Mouse (Mus musculus) 3134 (cell line): ENCODE measurements around the gene Eif2ak3.

Experiments
- DNase-seq: peaks from one replicate; pipeline ENCODE4 v3.0.0-alpha.2; 2011; ENCODE audit warnings: low spot score; ENCODE audit not compliant: insufficient read length; ENCODE audit errors: extremely low read depth

Gene Eif2ak3

DNA sequence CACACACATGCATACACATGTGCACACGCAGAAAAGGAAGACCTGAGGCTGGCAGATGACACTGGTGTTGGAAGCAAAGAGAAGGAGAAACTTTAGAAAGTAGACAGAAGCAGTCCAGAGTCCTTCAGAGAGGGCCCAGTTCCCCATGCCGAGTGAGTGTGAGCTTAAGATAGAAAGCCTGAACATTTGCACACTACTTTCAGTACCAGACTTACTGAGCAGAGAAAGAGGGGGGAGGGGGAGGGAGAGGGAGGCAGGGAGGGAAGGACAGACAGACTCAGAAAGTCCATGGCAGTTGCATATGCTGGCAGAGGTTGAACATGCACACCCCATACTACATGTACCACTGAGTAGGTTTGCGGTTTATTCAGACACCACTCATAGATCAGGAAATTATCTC is 13.8 kb upstream of the Eif2ak3 start:
- no peak for DNase-seq

DNA sequence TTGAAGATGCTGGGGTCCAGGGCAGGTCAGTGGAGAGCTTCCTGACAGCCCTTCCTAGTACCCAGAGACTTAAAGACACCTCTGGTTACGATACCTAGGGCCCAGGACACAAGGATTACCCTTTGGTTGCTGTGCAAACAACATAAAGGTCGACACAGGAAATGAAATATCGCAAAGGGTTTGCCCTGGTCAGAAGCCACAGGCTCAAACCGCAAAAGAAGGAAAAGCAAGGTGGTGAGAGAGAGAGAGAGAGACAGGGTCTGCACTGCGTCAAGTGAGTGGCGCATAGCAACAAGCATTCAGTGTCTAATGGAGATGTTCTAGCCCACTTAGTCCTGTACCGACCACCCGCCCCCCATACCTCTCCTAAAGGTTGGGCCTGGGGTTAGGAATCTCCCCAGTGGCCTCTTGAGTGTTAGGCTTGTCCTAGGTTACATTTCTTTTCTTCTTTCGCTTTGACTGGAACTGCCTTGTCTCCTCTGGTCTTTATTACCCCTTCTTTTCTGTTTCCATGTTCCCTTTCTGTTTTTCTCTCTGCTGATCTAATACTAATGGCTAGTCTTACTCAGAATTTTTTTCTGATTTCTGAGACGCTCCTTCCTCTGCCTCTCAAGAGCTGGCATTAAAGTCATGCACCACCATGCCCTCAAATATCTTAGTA is 13.0 kb upstream of the Eif2ak3 start:
- DNase-seq, result no peak

DNA sequence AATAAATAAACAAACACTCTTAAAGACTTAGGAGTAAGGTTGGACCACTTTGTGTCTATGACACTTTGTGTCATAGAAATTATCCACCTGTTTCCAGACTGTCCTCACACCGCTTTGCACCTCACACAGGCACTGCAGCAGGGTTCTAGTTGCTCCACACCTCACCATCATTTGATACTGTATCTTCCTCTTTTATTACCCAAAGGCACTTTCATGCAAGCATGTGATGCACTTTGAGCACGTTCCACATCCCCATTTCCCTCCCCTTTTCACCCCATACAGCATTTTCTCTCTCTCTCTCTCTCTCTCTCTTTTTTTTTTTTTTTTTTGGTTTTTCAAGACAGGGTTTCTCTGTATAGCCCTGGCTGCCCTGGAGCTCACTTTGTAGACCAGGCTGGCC is 7.0 kb upstream of the Eif2ak3 start:
- no peak for DNase-seq

DNA sequence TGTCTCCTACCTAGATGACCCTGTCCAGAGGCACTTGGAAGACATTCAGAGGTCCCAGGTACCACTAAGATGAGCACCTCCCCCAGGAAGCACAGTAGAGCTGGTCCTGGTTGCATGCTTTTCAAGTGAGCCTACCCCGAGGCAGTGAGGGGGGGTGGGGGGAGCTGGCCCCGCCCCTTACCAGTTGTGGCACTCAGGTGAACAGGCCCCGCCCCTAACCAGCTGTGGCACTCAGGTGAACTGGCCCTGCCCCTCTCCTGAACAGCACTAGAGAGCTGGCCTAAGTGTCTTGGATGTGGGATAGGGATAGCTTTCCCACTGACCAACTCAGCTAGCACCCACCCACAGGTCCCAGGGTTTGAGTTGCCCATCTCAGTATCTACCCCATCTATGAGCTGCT is 5.8 kb upstream of the Eif2ak3 start:
- no peak for DNase-seq

DNA sequence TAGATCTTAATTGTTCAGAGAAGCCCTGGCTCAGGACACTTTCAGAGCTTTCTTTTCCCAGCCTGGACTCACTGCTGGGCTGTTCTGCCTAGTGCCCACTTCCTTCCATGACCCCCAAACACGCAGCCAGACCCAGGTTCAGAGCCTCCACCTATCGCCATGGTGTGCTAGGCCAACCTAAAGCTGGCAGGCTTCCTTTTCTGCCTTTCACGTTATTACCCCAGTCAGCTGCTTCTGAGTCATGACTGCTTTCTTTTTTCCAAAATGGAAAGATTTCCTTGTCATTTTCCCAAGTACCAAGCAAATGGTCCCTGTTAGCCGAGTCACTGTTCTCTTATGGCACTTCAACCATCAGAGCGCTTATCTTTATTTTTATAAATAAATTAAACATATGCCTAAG is 4.0 kb upstream of the Eif2ak3 start:
- DNase-seq, result peak; percentile 10

DNA sequence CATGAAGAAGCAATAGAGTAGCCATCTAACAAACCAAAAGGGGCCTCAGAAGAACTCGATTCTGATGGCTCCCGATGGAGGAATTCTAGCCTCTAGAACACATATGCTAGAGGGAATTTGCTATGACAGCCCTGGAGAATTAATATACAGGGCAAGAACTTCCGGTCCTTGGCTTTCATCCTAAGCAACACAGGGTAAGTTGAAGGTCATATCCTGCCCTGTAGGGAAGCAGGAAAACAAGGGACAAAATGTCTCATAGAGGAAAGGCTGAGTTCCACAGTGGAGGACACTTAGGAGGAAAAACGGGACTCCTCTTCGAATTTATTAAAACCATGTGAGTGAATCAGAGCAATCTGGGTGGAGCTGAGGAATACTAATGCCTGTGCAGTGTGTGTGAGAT is 1.3 kb upstream of the Eif2ak3 start:
- DNase-seq, result peak; percentile 23

DNA sequence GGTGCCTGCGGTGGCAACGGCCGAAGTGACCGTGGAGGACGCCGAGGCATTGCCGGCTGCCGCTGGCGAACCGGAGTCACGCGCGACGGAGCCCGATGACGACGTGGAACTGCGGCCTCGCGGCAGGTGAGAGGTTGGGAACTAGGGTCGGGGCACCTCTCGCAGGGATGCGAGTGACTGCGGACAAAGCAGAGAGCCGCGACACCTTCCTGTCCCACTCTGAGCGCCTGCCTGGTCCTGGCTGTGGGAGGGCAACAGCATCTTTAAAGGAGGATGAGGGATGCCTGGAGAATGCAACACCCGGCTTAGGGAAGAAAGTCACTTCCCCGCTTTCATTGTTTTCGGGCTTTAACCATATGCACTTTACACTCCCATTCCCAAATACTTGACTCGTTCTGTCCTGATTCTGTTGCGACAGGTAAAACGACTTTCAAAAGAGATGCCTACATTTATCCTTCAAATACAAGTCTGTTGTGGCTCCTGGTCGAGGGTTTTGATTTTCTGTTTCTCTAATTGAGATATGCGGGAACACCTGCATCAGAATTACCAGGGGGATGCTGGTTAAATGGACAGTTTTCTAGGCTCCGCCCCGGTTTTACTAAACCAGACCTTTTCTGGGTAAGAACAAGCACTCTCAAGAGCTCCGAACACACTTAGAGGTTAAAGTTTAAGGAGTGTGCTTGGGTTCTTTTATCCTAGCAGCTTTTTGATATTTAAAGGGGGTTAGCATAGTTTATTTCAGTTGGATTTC is 756 bp downstream of the Eif2ak3 start:
- no peak for DNase-seq

DNA sequence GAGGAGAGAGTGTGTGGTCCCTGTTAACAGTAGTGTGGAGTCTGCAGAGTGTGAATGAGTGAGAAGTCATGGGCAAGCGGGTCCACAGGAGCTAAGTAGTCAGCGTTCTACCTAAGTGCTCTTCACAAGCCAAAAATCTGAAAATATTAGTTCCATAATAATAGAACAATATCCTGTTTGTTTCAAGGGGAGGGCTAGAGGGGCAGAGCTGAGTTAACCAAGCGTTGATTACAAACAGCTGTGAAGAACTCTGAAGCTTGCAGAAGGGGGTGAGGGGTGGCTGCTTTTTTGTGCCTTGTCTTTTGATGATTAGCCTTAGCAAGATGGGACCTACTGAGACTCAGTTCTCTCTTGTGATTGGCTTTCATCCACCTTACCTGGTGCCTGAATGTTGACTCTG is 3.1 kb downstream of the Eif2ak3 start:
- no peak for DNase-seq

DNA sequence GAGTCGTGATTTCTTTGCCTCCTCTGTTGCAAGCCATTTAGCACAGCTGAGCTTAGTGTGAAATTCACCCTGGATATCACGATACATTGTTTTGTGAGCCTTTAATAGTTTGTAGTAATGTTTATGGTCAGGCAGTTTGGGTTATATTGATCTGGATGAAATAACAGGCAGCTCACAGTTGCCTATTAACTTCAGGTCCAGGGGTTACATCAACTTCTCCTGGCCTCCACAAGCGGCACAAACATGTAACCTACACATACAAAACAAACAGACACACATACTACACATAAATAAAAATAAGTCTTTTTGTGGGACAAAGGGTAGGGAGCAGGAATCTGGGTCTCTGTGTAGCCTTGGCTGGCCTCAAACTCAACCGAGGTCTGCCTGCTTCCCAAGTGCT is 9.1 kb downstream of the Eif2ak3 start:
- no peak for DNase-seq

DNA sequence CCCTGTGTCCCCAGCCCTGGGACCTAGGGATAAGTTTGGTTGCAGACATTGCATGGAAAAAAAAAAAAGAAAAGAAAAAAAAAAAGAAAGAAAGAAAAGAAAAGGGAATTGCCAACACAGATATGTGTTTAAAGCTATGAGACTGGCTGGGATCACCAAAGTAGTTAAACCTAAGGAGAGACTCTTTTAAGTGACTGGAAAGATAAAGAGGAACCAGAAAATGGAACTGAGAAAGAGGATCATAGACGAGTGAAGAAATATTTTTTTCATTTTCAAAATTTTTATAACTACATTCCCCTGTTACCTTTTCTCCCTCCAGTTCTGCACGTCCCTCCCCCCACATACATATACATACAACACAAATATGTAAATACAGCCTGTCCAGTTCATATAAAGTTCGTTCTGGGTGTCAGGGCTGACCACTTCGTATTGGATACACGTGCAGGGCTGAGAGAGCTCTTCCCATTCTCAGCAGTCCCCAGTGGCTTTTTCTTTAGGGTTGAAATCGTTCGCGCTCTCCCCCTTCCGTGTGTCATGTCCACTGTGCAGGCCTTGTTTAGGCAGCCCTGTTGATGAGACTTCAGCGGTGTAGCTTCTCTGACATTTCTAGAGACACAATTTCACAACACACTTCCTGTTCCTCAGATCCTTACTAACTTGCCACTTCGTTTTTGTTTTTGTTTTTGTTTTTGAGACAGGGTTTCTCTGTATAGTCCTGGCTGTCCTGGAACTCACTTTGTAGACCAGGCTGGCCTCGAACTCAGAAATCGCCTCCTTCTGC is 11.4 kb downstream of the Eif2ak3 start:
- no peak for DNase-seq

DNA sequence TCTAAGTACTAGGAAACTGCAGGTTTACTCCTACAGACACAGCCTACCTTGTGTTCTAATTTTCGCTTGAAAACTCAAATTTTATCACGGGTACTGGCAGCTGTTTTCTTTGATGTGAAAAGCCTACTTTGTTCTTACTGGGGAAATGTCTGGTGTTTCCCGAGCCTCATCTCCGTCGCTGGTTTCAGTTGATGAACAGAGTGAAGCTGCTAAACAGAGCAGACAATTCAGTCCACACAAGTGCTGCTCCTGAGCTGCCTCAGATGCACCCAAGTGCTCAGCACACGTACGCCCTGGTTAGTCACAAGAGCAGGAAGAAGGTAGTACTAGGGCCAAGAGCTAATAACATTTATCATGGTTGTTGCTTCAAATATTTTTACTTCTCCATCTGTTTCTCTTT is 18.4 kb downstream of the Eif2ak3 start:
- DNase-seq, result no peak

DNA sequence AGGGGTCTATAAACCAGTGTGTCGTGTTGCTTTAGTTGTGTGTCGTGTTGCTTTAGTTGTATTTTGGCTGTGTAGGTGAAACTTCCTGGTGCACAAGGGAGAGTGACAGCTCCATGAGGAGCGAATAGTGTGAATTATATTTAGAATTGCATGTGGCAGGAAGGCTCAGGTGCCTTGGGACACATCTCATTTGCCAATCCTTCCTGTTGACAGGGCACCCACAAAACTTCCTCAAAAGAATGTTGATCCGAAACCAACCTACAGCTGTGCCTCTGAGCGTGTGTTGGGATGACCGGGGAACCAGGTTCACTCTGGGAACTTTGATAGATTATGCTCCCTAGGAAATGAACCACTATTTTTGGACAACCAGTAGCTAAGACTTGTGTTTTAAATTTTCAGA is 20.0 kb downstream of the Eif2ak3 start:
- DNase-seq, result no peak

DNA sequence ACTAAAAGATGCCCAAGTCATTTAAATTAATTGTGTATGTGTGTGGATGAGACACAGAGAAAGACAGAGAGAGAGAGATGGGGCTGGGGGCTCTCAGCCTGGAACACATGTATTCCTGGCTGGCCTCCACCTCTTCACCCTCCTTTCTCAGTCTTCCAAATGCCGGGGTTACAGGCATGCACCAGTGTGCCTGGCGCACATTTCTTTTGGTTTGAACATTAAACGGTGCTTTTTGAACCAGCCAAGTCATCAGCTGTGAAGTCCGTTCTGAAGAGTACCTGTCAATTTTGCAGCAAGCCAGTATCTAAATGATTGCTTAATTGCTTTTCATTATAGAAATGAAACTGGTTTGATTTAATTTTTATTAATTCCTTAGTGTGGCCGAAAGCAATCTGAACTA is 22.4 kb downstream of the Eif2ak3 start:
- no peak for DNase-seq

DNA sequence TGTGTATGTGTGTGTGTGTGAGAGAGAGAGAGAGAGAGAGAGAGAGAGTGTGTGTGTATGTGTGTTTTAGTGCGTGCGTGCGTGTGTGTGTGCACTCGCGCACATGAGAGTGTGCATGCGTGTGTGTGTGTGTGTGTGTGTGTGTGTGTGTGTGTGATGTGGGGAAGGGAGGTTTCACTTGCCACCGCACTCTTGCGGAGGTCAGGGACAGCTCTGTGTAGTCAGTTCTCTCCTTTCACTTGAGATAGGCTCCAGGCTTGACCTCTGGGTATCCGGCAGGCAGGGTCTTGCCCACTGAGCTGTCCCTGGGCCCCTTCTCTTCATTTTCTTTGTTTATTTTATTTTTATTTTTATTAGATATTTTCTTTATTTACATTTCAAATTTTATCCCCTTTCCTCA is 23.0 kb downstream of the Eif2ak3 start:
- DNase-seq, result no peak

DNA sequence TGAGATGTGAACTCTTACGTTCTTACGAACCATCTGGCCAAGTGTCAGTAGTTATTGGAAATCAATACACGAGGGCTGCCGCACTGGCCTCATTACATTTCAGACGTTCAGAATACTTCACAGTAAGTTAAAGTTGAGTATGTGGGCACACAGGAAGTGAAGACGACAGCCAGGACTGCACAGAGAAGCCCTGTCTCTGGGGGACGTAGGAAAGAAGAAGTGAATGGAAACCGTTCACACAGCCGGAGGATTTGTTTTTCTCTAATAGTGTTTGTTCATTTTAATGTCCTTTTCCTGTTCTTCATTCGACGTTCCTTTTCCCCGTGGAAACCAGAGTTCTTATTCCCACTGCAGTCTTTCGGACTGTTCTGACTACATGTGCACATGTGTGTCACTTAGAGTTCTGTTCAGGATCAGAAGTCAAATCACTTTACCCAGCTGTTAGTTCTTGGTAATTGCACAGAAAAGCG is 27.2 kb downstream of the Eif2ak3 start:
- DNase-seq, result no peak

DNA sequence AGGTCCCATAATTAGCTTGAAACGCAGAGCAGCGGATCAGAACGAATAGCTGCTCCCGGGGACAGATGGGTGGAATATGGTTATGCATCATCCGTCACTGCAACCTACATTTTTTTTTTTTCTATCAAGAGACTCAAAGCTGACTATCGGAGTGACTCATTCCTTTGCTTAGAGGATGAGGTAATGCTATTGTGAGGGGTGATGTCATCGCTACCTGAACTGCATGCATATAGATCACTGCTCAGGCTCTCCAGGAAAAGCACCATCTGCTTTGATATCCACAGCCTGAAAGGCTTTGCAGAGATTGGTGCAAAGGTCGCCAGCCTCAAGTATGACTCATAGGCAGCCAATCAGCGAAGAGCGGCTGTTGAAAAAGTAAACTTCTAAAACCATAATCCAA is 27.8 kb downstream of the Eif2ak3 start:
- DNase-seq, result peak; percentile 21

DNA sequence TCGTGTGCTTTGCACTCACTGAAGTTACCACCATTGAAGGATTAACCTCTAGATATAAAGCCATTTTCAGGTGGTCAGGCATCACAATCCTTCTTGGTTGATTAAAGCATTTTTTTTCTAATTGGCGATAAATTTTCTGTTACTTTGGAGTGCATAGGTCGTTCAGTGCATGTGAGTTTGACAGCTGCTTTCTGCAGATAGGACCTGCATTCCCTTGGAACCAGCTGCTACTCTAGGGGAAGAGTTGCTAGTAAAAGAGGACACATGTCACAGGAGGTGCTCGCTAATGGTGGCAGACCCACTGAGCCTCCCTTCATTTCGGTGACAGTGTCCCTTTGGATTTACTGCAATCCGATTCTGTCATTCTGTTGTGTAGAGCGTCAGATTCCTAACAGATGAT is 28.3 kb downstream of the Eif2ak3 start:
- DNase-seq, result no peak

DNA sequence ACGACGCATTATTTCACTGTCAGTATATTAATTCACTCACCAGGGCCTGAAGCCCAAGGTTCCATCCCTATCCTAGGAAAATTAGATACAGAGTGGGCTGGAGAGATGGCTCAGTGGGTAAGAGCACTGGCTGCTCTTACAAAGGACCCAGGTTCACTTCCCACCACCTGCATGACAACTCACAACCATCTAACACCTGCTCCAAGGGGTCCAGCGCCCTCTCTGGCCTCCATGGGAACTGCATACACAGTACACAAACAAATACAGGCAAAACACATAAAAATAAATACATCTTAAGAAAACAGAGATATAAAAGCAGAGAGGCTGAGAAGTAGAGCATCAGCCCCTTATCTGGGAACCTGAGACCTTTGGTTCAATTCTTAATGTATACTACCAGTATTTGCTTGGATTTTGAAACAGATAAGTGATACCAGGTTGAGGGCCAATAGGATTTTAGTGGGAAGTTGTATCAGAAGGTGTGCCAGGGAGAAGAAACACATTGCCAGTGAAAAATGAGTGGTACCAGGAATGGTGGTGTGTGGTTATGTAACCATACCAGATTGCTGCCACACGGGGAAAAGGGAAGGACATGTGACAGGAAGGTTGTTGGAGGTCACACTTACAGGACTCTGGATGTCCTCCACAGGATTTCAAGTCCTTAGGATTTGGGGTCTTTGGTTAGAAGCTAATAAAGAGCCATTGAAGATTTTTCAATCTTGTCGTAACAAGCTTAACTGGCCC is 29.9 kb downstream of the Eif2ak3 start:
- no peak for DNase-seq

DNA sequence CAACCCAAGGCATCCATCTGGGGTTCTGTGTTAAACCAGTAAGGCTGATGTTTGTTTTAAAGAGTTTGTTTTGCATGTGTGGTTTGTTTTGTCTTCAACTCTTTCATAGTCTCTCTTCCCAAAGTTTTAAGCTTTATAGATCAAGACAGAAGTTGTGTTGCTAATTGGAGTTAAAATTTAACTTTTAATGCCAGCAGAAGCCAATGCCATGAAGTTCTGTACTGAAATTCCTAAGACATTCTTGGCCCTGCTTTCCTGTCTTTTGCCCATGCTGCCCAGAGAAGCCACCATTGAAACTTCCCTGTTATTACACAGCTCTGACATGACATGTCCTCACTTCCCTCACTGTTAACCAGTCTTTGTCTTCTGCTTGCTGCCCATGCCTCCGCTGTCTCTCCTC is 30.7 kb downstream of the Eif2ak3 start:
- no peak for DNase-seq

DNA sequence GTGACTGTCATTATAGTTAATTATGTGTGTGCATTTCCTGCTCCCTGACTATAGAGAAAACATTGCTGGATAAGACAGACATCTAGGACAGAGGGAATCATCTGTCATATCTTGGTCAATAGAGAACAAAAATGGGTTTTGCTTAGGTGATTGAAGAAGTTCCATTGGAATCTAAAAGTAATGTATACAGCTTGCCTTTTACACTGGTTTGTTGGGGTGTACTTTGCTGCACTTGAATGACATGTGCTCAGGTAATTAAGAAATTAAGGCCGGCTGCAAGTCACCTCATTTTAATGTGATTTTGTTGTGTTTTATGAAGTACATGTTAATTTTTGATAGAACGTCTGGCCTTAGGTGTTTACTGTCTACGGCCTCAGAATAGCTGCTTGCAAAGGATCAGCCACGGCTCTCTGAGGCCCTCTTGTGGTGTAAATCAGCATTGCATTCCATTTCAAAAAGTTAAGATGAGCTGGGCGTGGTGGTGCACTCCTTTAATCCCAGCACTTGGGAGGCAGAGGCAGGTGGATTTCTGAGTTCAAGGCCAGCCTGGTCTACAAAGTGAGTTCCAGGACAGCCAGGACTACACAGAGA is 36.5 kb downstream of the Eif2ak3 start:
- DNase-seq, result peak; percentile 33

DNA sequence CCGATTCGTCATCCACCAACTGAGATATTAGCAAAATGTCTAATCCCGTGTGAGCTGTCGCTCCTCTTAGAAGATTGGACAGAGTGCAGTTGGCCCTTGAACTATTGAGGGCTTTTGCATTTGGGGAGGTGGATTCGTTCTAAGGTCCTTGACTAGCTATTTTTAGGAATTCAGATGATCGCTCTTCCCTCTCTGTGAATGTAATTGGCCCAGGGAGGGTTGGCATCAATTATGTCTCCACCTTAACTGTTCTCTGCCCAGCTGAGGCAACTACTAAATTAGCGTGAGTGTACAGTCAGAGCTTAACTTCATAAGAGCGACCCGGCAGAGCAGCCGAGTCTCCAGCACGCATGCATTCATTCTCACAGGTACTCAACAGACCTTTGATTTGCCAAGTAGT is 43.7 kb downstream of the Eif2ak3 start:
- DNase-seq, result no peak
